Mouse (Mus musculus): ENCODE results near the gene Tbc1d1. TPM values are rescaled to one million over a fixed set of nuclear protein-coding genes. Genes with fewer than 3 reads are reported as not detected.

The Tbc1d1 gene
- polyA plus RNA-seq, 1 experiment from 2014 or later, result 39.9 TPM

GRCm38 (mm10) chr5:64218603-64218999, 62.5 kb downstream of the Tbc1d1 start:
- H3K9me3 ChIP-seq (ENCODE audit: control insufficient read depth, low read length), result peaks cover 3% of the 10 kb centered on the region; the same call in 1 of the 2 replicates
- no peak overlapping the region for H3K4me3 ChIP-seq (ENCODE audit: low read length)
- no peak overlapping the region for H3K9ac ChIP-seq (ENCODE audit: low read depth, low read length)
- WGBS, result 52% methylated on average over 7 of the region's 7 CpGs
- peaks cover 18% of the 10 kb centered on the region for H3K4me1 ChIP-seq (ENCODE audit: control insufficient read depth, insufficient read depth, low read length)
- H3K36me3 ChIP-seq (ENCODE audit: control insufficient read depth, insufficient read depth, low read length), result no peaks in the 10 kb centered on the region
- no peak overlapping the region for H3K4me2 ChIP-seq (replicated peaks; ENCODE audit: low read depth, low read length)
- H3K27me3 ChIP-seq (ENCODE audit: control insufficient read depth, insufficient read depth, low read length), result no peaks in the 10 kb centered on the region
- H3K27ac ChIP-seq (ENCODE audit: low read depth, low read length), result no peak overlapping the region
- peak; percentile 47 for ATAC-seq (ENCODE audit: low FRiP score, low TSS enrichment)

- Histone ChIP-seq H3K4me2 (replicated peaks; ENCODE audit: low read depth, low read length) (no peak overlapping the region), H3K9ac (ENCODE audit: low read depth, low read length) (no peak overlapping the region), H3K4me3 (ENCODE audit: low read length) (no peak overlapping the region), H3K9me3 (ENCODE audit: control insufficient read depth, low read length) (peaks cover 3% of the 10 kb centered on the region; the same call in 1 of the 2 replicates), H3K27ac (ENCODE audit: low read depth, low read length) (no peak overlapping the region), H3K36me3 (ENCODE audit: control insufficient read depth, insufficient read depth, low read length) (no peaks in the 10 kb centered on the region), H3K4me1 (ENCODE audit: control insufficient read depth, insufficient read depth, low read length) (peaks cover 18% of the 10 kb centered on the region), H3K27me3 (ENCODE audit: control insufficient read depth, insufficient read depth, low read length) (no peaks in the 10 kb centered on the region)
- 98% methylated on average over 4 of the region's 4 CpGs for WGBS
- ATAC-seq (ENCODE audit: low FRiP score, low TSS enrichment), result no peak
These were observed 64.7 kb downstream of the Tbc1d1 start for GRCm38 (mm10) chr5:64220776-64221175.

DNA sequence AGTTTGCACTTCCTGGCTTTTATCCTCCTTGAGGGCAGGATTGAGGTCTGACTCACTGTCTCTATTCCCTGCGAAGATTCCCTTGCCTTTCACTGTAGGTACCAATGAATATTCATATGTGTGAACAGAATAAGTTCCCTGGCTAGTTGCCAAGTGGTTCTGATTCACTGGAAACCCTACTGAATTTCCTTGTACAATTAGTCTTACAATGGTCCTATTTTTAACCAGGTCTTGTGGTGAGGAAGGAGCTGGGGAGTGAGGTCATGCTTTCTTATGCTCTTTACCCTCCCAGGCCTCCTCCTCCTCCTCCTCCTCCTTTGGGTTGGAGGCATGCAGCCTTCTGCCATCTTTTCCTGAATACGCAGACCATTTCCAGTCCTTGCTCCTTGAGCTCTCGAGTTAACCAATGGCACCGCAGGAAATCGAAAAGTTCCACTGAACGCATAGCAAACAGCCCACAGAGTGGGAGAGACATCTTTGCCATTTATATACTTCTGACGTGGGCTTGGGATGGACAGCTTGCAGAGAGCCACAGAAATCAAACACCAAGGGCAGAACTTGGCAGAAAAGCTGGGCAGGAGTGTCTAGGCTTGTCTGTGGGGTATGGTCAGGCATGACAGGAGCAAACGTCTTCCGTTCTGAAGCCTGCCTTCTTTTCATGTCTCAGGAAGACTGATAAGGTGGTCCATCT, 68.8 kb downstream of the Tbc1d1 start:
- 72% methylated on average over 9 of the region's 9 CpGs for WGBS
- peaks cover 3% of the 10 kb centered on the region; the same call in 1 of the 2 replicates for H3K9me3 ChIP-seq (ENCODE audit: control insufficient read depth, low read length)
- H3K27ac ChIP-seq (ENCODE audit: low read depth, low read length), result peak overlapping the region; percentile 37; the same call in 1 of the 2 replicates
- H3K4me2 ChIP-seq (replicated peaks; ENCODE audit: low read depth, low read length), result no peak overlapping the region
- peak; percentile 43; the same call in 1 of the 2 replicates for ATAC-seq (ENCODE audit: low FRiP score, low TSS enrichment)
- H3K9ac ChIP-seq (ENCODE audit: low read depth, low read length), result no peak overlapping the region
- H3K27me3 ChIP-seq (ENCODE audit: control insufficient read depth, insufficient read depth, low read length), result no peaks in the 10 kb centered on the region
- no peak overlapping the region for H3K4me3 ChIP-seq (ENCODE audit: low read length)
- H3K4me1 ChIP-seq (ENCODE audit: control insufficient read depth, insufficient read depth, low read length), result peaks cover 6% of the 10 kb centered on the region; the same call in 1 of the 2 replicates
- H3K36me3 ChIP-seq (ENCODE audit: control insufficient read depth, insufficient read depth, low read length), result no peaks in the 10 kb centered on the region

GRCm38 (mm10) chr5:64228252-64228651, 72.1 kb downstream of the Tbc1d1 start:
- ATAC-seq (ENCODE audit: low FRiP score, low TSS enrichment), result no peak
- Histone ChIP-seq H3K4me3 (ENCODE audit: low read length) (no peak overlapping the region), H3K4me2 (replicated peaks; ENCODE audit: low read depth, low read length) (no peak overlapping the region), H3K9me3 (ENCODE audit: control insufficient read depth, low read length) (no peaks in the 10 kb centered on the region), H3K9ac (ENCODE audit: low read depth, low read length) (no peak overlapping the region), H3K27me3 (ENCODE audit: control insufficient read depth, insufficient read depth, low read length) (no peaks in the 10 kb centered on the region), H3K36me3 (ENCODE audit: control insufficient read depth, insufficient read depth, low read length) (no peaks in the 10 kb centered on the region), H3K4me1 (ENCODE audit: control insufficient read depth, insufficient read depth, low read length) (peaks cover 15% of the 10 kb centered on the region), H3K27ac (ENCODE audit: low read depth, low read length) (no peak overlapping the region)
- WGBS, result 67% methylated on average over 3 of the region's 3 CpGs

DNA sequence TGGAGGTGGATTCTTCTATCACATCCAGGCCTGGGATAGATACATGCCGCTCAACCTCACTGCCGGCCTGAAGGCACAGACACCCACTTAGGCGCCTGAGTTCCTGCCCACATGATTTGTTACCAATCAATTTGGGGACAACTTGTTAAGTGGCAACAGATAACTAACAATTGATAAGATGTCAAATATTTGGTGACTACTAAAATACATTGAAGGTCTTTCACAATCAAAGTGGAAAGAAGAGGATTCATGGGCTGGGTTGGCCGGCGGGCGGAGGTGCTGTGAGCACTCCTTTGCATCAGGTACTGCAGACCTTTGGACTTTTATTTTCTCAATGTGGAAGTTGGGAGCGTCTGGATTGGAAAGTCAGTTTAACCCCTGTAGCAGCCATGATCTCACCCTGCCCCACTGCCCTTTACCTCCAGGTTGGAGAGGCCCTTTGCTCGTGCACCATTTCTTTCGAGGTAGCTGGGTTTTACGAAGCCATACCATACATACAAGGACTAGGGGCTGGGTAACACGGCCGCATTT, 73.3 kb downstream of the Tbc1d1 start:
- 42% methylated on average over 12 of the region's 12 CpGs for WGBS
- peaks cover 19% of the 10 kb centered on the region for H3K4me1 ChIP-seq (ENCODE audit: control insufficient read depth, insufficient read depth, low read length)
- no peak overlapping the region for H3K27ac ChIP-seq (ENCODE audit: low read depth, low read length)
- H3K4me3 ChIP-seq (ENCODE audit: low read length), result peak overlapping the region; percentile 79
- no peaks in the 10 kb centered on the region for H3K9me3 ChIP-seq (ENCODE audit: control insufficient read depth, low read length)
- H3K9ac ChIP-seq (ENCODE audit: low read depth, low read length), result peak overlapping the region; percentile 86
- H3K4me2 ChIP-seq (replicated peaks; ENCODE audit: low read depth, low read length), result peak overlapping the region; percentile 85
- ATAC-seq (ENCODE audit: low FRiP score, low TSS enrichment), result no peak
- no peaks in the 10 kb centered on the region for H3K27me3 ChIP-seq (ENCODE audit: control insufficient read depth, insufficient read depth, low read length)
- H3K36me3 ChIP-seq (ENCODE audit: control insufficient read depth, insufficient read depth, low read length), result no peaks in the 10 kb centered on the region

GRCm38 (mm10) chr5:64230061-64230466, 74.0 kb downstream of the Tbc1d1 start:
- H3K4me2 ChIP-seq (replicated peaks; ENCODE audit: low read depth, low read length), result peak overlapping the region; percentile 85
- 0% methylated on average over 23 of the region's 48 CpGs for WGBS
- H3K9me3 ChIP-seq (ENCODE audit: control insufficient read depth, low read length), result no peaks in the 10 kb centered on the region
- H3K4me1 ChIP-seq (ENCODE audit: control insufficient read depth, insufficient read depth, low read length), result peaks cover 26% of the 10 kb centered on the region
- peak overlapping the region; percentile 86 for H3K9ac ChIP-seq (ENCODE audit: low read depth, low read length)
- peak overlapping the region; percentile 79 for H3K4me3 ChIP-seq (ENCODE audit: low read length)
- H3K36me3 ChIP-seq (ENCODE audit: control insufficient read depth, insufficient read depth, low read length), result no peaks in the 10 kb centered on the region
- ATAC-seq (ENCODE audit: low FRiP score, low TSS enrichment), result peak; percentile 95
- peak overlapping the region; percentile 59; the same call in 1 of the 2 replicates for H3K27ac ChIP-seq (ENCODE audit: low read depth, low read length)
- H3K27me3 ChIP-seq (ENCODE audit: control insufficient read depth, insufficient read depth, low read length), result no peaks in the 10 kb centered on the region

DNA sequence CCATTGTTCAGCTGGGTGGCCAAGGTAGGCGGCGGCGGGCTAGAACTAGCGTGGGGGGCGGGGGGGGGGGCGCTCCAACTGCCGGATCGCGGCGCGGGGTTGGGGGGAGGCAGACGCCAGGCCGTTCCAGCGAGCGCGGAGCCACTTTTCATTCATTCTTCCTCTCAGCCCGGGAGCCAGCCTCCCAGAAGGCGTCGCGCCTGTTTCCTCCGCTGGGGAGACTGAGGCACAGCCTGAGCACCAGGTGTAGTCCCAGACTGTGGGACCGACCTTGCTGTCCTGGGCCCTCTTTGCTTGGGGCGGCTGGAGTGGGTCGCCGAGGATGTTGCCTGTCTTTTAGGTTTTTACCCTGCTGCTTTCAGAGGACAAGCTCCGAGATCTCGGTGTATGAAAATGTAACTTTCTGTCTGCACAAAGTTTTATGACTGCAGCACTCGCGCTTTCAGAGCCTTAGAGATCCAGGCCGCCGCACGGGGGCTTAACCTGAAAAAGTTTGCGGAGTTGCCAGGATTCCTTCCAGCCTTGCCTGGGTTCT, 74.5 kb downstream of the Tbc1d1 start:
- peak overlapping the region; percentile 86 for H3K9ac ChIP-seq (ENCODE audit: low read depth, low read length)
- H3K4me3 ChIP-seq (ENCODE audit: low read length), result peak overlapping the region; percentile 79
- H3K36me3 ChIP-seq (ENCODE audit: control insufficient read depth, insufficient read depth, low read length), result no peaks in the 10 kb centered on the region
- no peaks in the 10 kb centered on the region for H3K27me3 ChIP-seq (ENCODE audit: control insufficient read depth, insufficient read depth, low read length)
- peaks cover 31% of the 10 kb centered on the region for H3K4me1 ChIP-seq (ENCODE audit: control insufficient read depth, insufficient read depth, low read length)
- H3K4me2 ChIP-seq (replicated peaks; ENCODE audit: low read depth, low read length), result peak overlapping the region; percentile 85
- H3K27ac ChIP-seq (ENCODE audit: low read depth, low read length), result peak overlapping the region; percentile 59; the same call in 1 of the 2 replicates
- H3K9me3 ChIP-seq (ENCODE audit: control insufficient read depth, low read length), result no peaks in the 10 kb centered on the region
- WGBS, result 1% methylated on average over 25 of the region's 33 CpGs
- peak; percentile 75 for ATAC-seq (ENCODE audit: low FRiP score, low TSS enrichment)

GRCm38 (mm10) chr5:64232872-64233271, 76.8 kb downstream of the Tbc1d1 start:
- H3K4me1 ChIP-seq (ENCODE audit: control insufficient read depth, insufficient read depth, low read length), result peaks cover 37% of the 10 kb centered on the region
- no peaks in the 10 kb centered on the region for H3K9me3 ChIP-seq (ENCODE audit: control insufficient read depth, low read length)
- H3K9ac ChIP-seq (ENCODE audit: low read depth, low read length), result no peak overlapping the region
- H3K27me3 ChIP-seq (ENCODE audit: control insufficient read depth, insufficient read depth, low read length), result no peaks in the 10 kb centered on the region
- ATAC-seq (ENCODE audit: low FRiP score, low TSS enrichment), result no peak
- no peak overlapping the region for H3K4me2 ChIP-seq (replicated peaks; ENCODE audit: low read depth, low read length)
- H3K27ac ChIP-seq (ENCODE audit: low read depth, low read length), result no peak overlapping the region
- WGBS, result 70% methylated on average over 9 of the region's 9 CpGs
- H3K4me3 ChIP-seq (ENCODE audit: low read length), result no peak overlapping the region
- H3K36me3 ChIP-seq (ENCODE audit: control insufficient read depth, insufficient read depth, low read length), result no peaks in the 10 kb centered on the region
